Mouse (Mus musculus) forebrain, embryonic 11.5 days (tissue): ENCODE measurements at regions not wholly inside any gene's neighbourhood (a gene's known extent, or its start where the extent isn't known, plus 50 kb on each side); places are given as distances from the start of the nearest gene placed in this dataset.

Experiments
- ATAC-seq: fragments of 200-750 bp; cut with Nextera tagmentation; replicated peaks from 2 replicates; pipeline ENCODE4 v1.8.0; 2017; ENCODE audit warnings: moderate TSS enrichment; ENCODE audit not compliant: low FRiP score
- DNase-seq: peaks from one replicate; pipeline ENCODE4 v3.0.0-alpha.2; 2017; ENCODE audit warnings: low spot score
- H3K27ac ChIP-seq: fragments of 300-500 bp; sonication (generic); 2 replicates; pipeline ENCODE4 v1.5.1; 2014; ENCODE audit warnings: low read depth, low read length
- H3K27me3 ChIP-seq: fragments of 300-500 bp; sonication (generic); 2 replicates; pipeline ENCODE4 v1.6.1; 2014; ENCODE audit warnings: mild to moderate bottlenecking, low read length, mixed read lengths; ENCODE audit not compliant: control insufficient read depth, insufficient read depth
- H3K36me3 ChIP-seq: fragments of 300-500 bp; sonication (generic); 2 replicates; pipeline ENCODE4 v1.6.1; 2014; ENCODE audit warnings: mild to moderate bottlenecking, low read length, moderate library complexity, mixed read lengths; ENCODE audit not compliant: control insufficient read depth, insufficient read depth
- H3K4me1 ChIP-seq: fragments of 300-500 bp; sonication (generic); replicated peaks from 2 replicates; pipeline ENCODE4 v1.6.1; 2014; ENCODE audit warnings: low read length, mixed read lengths; ENCODE audit not compliant: control insufficient read depth, insufficient read depth
- H3K4me2 ChIP-seq: fragments of 300-500 bp; sonication (generic); 2 replicates; pipeline ENCODE4 v1.6.1; 2014; ENCODE audit warnings: low read depth, mild to moderate bottlenecking, low read length, moderate library complexity, mixed read lengths; ENCODE audit not compliant: severe bottlenecking
- H3K4me3 ChIP-seq: fragments of 300-500 bp; sonication (generic); 2 replicates; pipeline ENCODE4 v1.5.1; 2014; ENCODE audit warnings: low read depth, low read length
- H3K9ac ChIP-seq: fragments of 300-500 bp; sonication (generic); 2 replicates; pipeline ENCODE4 v1.6.1; 2014; ENCODE audit warnings: low read length
- H3K9me3 ChIP-seq: fragments of 300-500 bp; sonication (generic); 2 replicates; pipeline ENCODE4 v1.6.1; 2016; ENCODE audit warnings: low read length, mixed read lengths; ENCODE audit not compliant: control insufficient read depth
- WGBS: fragments of 180-500 bp; shearing (Covaris S2); extraction: QIAGEN DNeasy Blood & Tissue Kit; methylation state at CpG from one replicate; pipeline ENCODE4 v1.1.7; 2014; 5-methylcytosine and 5-hydroxymethylcytosine counted together

DNA sequence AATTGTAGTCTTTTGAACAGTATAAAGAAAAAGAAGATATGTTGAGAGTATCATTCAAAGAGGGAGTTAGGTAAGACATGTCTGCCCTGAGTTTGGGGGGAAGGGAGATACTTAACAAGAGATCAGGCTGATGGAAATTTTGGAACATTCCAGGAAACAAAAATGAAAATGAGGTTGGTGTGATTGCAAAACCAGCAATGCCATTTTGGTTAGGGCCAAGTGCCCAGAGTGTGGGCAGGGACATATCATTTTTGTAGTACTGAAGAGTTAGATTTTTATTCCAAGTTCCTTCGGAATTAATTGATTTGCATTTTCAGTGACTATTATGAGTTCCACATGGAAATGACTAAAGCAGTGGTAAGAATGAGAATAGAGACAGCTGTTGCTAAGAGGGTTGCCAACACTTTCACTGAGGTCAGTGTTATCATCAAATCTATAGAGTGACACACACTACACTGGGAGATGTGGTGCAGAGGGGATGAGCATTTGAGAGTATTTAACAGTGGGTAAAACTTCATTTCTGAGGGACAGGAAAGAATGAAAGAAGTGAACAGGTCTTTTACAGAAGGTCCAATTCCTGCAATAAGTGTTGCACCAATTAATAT, 105.1 kb upstream of the Erbb4 start:
- DNase-seq (no peak), ATAC-seq (no peak)
- no peak overlapping the region for H3K4me2 ChIP-seq
- H3K9ac ChIP-seq = no peak overlapping the region
- H3K9me3 ChIP-seq = no peaks in the 10 kb centered on the region
- no peaks in the 10 kb centered on the region for H3K27me3 ChIP-seq
- H3K4me1 ChIP-seq = no peaks in the 10 kb centered on the region
- H3K36me3 ChIP-seq = no peaks in the 10 kb centered on the region
- H3K4me3 ChIP-seq = no peak overlapping the region
- no peak overlapping the region for H3K27ac ChIP-seq
- 79% methylated on average over 1 of the region's 1 CpGs for WGBS

GRCm38 (mm10) chr1:69202745-69203144, 94.9 kb upstream of the Erbb4 start:
- no peak overlapping the region for H3K4me2 ChIP-seq
- H3K36me3 ChIP-seq = no peaks in the 10 kb centered on the region
- H3K4me1 ChIP-seq = no peaks in the 10 kb centered on the region
- 61% methylated on average over 2 of the region's 2 CpGs for WGBS
- DNase-seq (no peak), ATAC-seq (no peak)
- H3K9ac ChIP-seq = no peak overlapping the region
- no peaks in the 10 kb centered on the region for H3K9me3 ChIP-seq
- no peak overlapping the region for H3K4me3 ChIP-seq
- no peak overlapping the region for H3K27ac ChIP-seq
- no peaks in the 10 kb centered on the region for H3K27me3 ChIP-seq

- H3K4me2 ChIP-seq = no peak overlapping the region
- H3K4me1 ChIP-seq = no peaks in the 10 kb centered on the region
- WGBS = 50% methylated on average over 5 of the region's 5 CpGs
- H3K27ac ChIP-seq = no peak overlapping the region
- DNase-seq = no peak
- no peaks in the 10 kb centered on the region for H3K9me3 ChIP-seq
- no peak overlapping the region for H3K4me3 ChIP-seq
- ATAC-seq = no peak
- H3K36me3 ChIP-seq = no peaks in the 10 kb centered on the region
- no peak overlapping the region for H3K9ac ChIP-seq
- no peaks in the 10 kb centered on the region for H3K27me3 ChIP-seq
These were observed 57.3 kb upstream of the Erbb4 start for GRCm38 (mm10) chr1:69165202-69165601.
